Mouse (Mus musculus) spleen, postnatal 36 days (tissue): ENCODE results near the gene Olfr403.
"Not testable (repeated sequence)": the region's sequence is repeated elsewhere in the genome, so short reads cannot be mapped to it uniquely, and the experiment has no call there.

Experiments
- DNase-seq, 2 experiments: peaks; one replicate each; pipeline ENCODE4 v3.0.0; 2022; ENCODE audit warnings: low spot score in 2 of 2, mixed read lengths in 1 of 2

Olfr403 gene

DNA sequence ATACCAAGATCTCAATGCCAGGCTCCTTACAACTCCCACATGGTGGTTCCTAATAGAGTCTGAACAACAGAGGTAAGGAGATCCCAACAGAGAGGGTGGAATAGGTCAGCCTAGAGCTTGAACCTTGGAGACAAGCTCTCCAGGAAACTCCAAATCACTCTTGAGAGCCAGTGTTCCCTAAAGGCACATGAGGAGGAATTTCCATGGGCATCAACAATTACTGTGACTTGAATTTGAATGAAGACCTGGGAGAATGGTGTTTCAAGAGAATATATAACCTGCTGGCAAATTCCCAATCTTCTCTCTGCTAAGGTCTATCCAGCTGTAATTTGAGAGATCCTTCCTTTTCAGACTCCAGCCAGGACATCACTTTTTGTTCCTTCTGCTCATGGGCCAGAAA, at the start of gene Olfr403:
Olfr403 (plus strand) TSS at position 301 of the 400 bp plus-strand sequence.
- no peak for DNase-seq

- not testable (repeated sequence) for DNase-seq
Observed at GRCm38 (mm10) chr11:74140001-74140400, 46.0 kb upstream of the Olfr403 start.

GRCm38 (mm10) chr11:74145866-74146265, 40.2 kb upstream of the Olfr403 start:
- no peak for DNase-seq

GRCm38 (mm10) chr11:74153229-74153628, 32.8 kb upstream of the Olfr403 start, which contains the start of gene Olfr402:
TSS of gene Olfr402 (plus strand) at chr11:74153529.
- DNase-seq = no peak

- DNase-seq = no peak
Observed at GRCm38 (mm10) chr11:74168771-74169170, 17.3 kb upstream of the Olfr403 start.

GRCm38 (mm10) chr11:74183168-74183567, 2.9 kb upstream of the Olfr403 start:
- DNase-seq = peak in 1 of 2 experiments; percentile 1

GRCm38 (mm10) chr11:74183745-74184144, 2.3 kb upstream of the Olfr403 start:
- no peak for DNase-seq

DNA sequence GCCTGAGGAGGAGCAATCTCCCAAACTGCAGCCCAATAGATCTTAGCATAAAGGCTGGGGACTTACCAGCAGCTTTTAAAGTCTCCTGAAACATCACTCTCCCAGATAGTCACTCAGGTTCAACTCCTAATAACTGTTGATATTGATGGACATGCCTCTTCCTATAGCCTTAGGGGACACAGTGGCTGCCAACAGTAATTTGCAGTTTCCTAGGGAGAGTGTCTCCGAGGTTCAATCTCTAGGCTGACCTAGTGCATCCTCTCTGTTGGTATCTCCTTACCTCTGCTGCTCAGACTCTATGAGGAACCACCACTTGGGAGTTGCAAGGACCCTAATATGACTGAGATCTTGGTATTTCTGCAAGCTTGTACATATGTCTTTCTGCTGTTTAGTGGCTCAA, 25.2 kb downstream of the Olfr403 start, which contains the start of gene Olfr43:
Olfr43 (minus strand) TSS at position 101 of the 400 bp plus-strand sequence.
- DNase-seq = no peak

GRCm38 (mm10) chr11:74241201-74241600, 55.2 kb downstream of the Olfr403 start:
- DNase-seq = no peak
